Mouse (Mus musculus) adrenal gland (tissue): ENCODE measurements around the gene Gbgt1.

Source experiments
- intact Hi-C: fragments of 180-260 bp; cut with DNase I; formaldehyde crosslinking; loops from one replicate; pipeline ENCODE4 v1.15.1; 2025

The Gbgt1 gene

DNA sequence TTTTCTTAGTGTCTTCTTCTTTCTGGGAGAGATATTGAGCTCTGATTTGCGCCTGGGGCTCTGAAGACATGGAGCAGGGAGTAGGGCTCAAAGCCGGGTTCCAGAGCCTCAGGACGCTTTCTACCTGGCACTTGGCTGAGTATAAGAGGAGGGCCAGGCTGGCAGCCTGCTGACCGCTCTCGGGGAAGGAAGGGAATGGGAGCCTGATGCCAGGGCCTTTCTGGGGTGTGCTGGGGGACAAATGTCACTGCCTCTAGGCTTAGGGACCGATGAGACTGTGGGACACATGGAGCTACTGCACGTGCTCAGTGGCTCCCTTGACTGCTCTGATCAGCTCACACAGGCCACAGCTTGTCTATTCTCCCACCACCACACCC is 31.7 kb downstream of the Gbgt1 start:
- intact Hi-C loops, result no loop called here

DNA sequence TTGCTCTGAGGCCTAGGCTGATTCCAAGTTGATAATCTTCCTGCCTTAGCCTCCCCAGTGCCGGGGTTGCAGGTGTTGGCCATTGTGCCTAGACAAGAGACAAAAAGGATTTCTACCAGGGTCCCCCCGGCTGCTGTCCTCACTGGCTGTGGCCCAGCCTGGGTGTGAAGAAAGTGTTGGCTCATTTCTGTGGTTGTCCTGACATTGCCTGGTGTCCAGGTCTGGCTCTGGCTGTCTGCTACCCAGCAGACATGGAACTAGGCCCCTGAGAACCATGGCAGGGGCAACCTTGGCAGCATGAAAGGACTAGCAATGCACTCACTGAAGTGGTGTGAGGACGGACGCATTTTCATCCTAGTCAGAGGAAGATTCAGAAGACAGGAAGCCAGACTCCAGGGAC is 33.2 kb downstream of the Gbgt1 start:
- intact Hi-C loops, result no loop called here

DNA sequence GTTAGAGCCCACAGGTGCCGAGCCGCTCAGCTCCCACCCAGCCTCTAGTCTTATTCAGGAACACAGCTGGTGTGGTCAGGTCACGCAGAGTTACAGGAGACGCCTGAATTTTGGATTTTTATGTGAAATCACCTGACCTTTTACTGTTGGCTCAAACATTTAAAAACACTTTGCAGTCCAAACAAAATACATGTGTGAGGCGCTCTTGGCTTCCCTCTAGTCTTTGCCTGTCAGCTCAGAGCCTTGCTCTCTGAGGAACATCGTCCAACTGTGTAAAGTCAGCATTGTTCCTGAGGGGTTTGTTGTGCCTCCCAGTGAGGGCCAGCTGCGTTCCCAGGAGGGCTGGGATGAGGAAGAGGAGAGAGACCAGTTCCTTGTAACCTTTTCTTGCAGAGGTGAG is 33.6 kb downstream of the Gbgt1 start:
- intact Hi-C loops, result no loop called here

DNA sequence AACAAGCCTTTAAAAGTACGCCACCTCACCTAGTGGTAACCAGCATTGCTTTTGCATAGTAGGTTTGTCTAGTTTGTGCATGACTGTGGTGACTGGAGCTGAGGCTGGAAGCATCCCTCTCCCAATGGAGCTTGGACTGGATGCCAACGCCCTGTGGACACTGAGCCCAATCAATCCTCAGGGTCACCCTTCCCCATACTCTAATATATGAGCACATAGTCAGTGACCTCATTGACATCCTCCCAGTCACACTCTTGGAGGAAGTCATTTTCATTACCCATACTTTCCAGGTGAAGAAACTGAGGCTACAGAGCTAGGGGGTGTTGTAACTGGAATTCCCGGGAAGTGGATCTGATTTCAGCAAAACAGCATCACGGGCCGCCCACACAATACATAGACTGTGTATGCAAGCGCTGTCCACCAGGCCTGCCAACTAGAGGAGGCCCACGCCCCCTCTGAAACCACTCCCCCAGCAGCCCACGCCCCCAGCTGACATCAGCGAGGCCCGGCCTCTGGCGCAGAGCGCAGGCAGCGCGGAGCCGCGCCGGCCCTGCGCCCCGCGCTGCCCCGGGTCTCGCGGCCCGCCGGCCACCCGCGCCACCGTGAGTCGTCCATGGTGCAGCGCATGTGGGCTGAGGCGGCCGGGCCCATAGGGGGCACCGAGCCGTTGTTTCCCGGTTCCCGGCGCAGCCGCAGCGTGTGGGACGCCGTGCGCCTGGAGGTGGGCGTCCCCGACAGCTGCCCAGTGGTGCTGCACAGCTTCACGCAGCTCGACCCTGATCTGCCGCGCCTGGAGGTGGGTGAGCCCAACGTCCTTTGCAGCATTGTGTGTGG is 36.5 kb downstream of the Gbgt1 start:
- intact Hi-C loops, result no loop called here

DNA sequence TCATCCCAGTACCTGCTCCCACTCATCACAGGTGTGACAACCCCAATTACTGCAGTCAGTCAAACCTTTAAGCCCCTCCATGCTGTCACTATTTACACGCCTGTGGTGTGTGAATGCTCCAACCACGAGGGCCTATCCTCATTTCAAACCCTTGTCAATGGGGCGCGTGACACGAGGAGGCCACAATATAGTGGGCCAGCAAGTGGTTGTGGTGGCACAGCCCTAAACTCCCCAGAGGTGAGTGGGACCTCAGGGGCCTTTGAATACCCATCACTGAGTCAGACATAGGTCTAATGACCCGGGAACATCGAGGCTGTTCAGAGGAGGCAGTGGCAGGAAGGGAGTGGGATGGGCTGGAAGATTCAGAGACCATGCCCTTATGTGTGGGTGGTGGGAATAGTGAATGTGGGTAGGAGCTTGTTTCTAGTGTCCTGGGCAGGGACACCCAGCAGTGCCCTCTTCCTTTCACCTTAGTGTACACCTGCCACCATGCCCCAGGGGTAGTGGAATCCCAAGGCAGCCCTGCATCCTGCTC is 37.3 kb downstream of the Gbgt1 start:
- intact Hi-C loops, result no loop called here

DNA sequence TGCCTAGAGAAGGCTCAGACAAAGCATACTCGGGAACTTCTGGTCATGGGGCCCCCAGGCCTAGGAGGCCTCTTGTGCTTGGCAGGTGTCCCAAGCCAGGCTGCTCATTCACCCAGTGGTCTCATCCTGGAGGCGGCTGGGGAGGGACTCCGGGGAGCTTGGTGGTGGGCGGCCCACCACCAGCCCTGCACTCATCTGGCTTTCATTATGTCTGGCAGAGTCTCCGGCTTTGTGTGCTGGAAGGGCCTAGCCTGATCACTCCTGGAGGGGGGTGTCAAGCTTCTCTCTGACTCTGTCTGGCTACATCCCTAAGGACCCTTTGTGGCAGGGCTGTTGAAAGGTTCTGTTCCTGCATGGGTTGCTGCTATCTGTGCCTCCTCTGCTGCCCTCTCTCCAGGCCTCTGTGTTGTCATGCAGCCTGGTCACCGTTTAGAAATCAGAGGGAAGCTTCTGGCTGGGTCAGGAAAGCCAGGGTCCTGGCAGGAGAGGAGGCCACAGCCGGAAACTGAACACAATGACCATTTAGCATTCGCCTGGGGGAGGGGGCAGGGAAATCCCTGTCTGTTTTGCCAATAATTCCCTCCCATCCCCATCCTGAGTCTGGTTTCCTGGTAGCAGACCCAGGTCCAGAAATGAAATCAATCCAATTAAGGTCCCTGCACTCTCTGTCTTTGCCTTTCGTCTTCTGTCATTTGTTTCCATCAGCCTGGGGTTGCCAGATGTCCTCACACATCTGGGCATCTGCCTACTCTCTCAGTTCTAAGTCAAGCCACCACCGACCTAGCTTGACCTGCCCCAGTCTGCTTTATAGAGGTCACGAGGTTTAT is 38.0 kb downstream of the Gbgt1 start:
- intact Hi-C loops, result no loop called here

DNA sequence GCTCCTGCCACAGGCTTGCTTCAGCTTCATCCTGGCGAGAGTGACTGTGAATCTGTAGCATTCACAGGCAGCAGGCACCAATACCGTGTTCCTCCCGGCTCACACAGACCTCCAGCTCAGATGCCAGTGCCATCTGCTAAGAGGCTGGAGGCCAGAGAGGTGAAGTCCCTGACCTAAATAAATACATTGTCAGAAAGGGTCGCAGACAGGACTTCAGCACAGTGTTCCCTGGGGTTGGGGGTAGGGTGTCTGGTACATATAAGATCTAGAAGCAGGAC is 38.5 kb downstream of the Gbgt1 start:
- intact Hi-C loops, result no loop called here

DNA sequence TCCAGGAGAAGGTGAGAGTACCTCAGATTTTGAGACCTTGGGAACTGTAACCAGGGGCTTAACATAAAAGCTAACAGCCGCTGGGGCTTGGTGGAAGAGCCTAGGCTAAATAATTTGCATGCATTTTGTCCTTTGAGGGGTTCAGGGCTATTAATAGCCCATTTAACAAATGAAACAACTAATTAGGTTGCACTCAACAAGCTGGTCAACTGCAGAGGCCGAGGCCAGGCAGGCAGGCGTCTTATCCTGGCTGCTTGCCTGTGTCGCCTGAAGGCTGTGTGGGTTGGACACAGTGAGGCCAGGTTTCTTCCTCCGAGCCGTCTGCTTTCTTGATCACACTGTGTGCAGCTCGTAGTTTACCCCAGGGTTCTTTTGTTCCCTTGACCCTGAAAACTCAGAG is 39.0 kb downstream of the Gbgt1 start:
- intact Hi-C loops, result no loop called here

DNA sequence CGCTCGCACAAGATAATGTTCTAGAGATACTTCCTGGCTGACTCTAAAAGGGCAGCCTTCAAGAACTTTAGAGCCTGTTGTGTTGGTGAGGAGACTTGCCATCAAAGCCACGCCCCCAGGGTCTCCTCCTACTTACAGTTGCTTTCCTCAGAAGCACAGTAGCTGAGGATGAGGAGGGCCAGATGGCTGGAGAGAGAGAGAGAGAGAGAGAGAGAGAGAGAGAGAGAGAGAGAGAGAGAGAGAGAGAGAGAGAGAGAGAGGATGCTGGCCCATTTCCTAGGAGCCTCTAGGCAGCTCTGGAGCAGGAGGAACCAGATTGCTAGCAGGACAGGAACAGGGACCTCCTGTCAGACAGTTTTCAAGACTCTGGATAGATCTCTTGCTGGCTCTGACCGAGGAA is 39.5 kb downstream of the Gbgt1 start:
- intact Hi-C loops, result no loop called here

DNA sequence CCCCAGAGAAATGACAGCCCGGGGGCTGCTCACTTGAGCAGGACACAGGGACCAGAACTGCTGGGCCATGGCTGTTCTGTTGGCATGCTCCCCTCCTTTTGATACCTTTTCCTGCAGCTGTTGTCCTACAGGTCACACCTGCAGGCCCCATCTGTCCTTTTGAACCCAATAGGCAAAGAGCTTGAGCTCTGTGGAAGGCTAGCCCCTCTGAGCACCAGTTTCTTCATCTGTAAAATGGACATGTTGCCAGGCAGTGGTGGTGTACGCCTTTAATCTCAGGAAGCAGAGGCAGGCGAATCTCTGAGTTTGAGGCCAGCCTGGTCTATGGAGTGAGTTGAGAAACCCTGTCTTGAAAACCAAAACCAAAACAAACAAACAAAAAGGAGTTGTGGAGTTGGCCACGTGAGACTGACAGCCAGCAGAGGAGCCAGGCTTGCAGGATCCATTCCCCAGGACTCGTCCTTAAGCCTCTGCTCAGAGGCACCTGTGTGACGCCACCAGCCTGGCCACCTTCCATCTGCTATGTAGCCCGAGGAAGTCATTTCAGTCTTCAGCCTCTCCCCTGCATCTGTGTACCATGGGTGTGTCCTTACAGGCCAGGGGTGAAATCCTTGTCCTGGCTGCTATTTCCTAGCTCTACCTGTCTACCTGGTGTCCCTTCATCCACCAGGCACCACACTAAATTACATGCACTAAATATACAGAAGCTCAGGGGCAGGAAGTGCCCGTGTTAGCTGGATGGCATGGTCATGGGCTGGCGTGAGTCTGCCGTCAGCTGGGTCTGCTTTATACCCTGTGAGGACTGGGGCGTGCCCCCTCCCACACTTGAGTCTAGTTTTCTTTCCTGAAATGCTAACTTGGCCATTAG is 40.3 kb downstream of the Gbgt1 start:
- intact Hi-C loops, result no loop called here

DNA sequence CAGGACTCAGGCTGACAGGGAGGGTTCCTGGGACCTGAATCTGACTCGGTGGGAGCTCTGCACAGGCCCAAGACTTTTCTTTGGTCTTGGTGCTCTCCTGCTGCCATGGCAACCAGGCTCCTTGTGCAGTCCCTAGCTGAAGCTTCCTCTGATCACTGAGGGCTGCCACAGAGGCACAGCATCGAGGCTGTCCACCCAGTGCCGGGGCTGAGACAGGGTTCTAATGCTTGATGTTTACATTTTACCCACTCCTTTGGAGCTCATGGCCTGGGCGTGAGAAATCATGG is 40.9 kb downstream of the Gbgt1 start:
- intact Hi-C loops, result no loop called here

DNA sequence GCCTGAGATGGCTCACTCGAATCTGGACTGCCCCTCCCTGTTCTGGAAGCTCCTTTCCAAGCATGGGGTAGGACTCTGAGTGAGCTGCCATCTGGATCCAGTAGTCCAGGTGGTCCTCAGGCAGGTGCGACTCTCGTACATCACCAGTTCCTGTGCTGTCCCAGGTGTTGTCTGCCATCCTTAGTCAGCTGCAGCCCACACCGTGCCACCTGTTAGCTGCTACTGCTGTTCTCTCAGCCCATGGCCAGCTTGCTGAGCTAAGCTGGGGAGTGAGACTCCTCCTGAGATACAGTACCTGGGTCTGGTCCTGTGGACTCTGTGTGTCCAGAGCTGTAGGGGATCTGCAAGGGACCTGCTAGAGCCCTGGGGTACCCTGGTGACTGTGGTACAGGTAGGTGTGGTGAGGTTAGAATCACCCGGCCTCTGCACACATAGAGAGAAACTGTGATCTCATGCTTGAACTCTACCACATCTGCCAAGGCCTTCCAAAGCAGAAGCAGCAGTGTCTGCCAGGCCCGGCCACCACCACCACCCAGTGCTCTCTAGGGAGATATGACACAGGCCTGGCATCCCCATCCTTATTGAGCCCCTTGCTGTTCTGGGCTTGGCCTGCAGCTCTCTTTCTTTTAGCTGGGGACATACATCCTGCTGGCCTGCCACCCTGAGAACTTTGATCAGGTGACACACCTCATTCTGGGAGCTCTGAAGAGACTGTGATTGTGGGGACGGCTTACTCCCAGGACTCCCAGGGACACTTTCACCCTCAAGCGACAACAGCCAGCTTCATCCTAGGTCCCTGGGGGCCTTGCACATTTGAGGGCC is 41.5 kb downstream of the Gbgt1 start:
- intact Hi-C loops, result no loop called here

DNA sequence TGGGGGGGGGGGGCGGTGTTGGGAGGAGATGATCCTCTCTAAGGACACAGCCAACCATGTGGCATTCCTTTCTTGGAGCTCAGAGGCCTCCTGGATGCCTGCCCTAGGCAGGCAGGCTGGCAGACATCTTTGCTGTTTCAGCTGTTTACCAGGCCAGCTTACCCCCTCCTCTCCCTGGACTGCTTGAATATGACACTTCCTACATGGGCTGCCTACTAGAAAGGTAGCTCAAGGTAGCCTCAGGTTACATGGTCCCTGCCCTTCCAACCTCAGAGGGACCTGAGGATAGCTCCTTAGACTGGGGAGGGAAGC is 42.1 kb downstream of the Gbgt1 start:
- intact Hi-C loops, result no loop called here

DNA sequence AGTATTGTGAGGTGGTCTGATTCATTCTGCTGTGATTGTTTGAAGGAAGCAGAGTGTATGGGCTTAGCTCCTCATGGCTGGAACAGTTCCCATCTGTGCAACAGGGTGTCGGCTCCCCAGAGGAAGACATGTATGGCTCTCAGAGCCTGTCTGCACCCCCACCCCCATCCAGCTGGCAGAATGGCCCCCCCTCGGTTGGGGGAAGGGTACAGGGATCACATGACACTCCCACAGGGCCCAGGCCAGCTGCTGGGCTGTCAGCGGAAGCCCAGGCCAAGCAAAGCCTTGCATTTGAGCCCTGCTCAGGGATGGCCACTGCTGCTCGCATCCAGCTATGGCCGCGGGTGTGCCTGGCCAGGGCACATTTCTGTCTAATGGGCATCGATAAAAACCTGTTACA is 42.5 kb downstream of the Gbgt1 start:
- intact Hi-C loops, result no loop called here

DNA sequence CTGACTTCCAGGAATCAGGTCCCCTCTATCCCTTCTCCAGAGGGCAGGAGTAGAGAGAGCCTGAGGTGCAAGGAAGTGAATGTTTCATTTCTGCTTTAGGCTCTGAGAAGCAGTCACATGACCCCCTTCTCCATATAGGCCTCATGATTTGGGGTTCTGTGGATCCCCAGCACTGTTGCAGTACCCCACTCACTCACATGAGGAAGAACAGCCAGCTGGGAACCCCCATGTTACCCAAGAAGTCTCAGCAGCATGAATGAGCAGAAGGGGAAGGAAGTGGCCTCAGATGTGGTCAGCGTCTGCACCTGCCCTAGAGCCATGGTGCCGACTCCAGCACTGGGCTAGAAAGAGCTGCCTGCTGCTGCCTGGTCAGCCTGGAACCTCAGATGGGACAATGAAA is 43.3 kb downstream of the Gbgt1 start:
- intact Hi-C loops, result no loop called here

DNA sequence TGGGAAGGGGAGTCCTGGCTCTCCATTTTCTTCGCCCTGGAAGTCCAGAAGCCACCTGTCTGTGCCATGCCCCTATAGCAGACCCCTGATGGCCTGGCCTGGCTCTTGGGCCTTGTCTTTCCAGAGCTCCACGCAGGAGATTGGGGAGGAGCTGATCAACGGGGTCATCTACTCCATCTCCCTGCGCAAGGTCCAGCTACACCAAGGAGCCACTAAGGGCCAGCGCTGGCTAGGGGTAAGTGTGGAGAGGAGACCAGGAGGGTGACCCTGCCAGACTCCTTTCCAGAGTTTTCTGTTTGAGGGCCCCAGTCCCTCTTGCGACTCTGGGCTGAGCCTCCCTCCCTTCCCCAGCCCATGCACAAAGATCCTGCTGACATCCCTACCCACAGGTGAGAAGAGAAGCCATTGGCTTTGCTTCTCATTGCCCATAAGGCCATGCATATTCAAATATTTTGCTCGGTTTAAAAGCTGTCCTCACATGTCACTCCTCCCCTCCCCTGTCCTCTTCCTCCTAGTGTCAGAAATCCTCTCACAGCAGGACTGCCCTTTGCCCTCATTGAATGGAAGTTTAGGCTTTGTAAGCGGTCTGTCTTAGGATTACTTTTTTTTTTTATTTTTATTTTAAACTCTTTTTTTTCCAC is 44.0 kb downstream of the Gbgt1 start:
- intact Hi-C loops, result no loop called here

DNA sequence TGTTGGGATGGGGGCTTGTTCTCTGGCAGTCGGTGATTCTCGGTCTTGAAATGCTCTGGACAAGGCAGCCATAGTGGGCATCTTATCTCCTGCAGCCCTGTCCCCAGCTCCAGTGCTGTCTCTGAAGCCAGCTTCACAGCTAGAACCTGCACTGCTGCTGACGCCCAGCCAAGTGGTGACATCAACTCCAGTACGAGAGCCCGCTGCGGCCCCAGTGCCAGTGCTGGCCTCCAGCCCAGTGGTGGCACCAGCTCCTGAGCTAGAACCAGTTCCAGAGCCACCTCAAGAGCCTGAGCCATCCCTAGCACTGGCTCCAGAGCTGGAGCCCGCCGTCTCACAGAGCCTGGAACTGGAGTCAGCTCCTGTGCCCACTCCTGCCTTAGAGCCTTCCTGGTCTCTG is 47.2 kb downstream of the Gbgt1 start:
- intact Hi-C loops, result no loop called here

DNA sequence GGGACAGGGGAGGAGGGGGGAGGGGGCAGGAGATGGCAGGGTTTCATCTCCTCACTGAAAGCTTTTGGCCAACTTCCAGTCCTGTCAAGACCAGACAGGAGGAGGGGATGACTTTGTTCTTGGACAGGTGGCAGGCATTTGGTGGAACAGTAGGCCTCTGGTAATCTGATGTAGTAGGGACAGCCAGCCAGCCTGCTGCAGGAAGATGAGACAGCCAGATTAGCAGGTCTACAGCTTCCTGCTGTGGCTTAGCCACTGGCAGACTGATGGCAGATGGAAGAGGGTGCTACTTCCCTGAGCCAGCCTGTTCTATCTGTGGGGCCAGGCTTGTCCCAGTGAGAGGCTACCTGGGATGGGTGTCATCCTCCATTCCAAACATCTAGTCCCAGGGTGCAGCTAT is 49.3 kb downstream of the Gbgt1 start:
- intact Hi-C loops, result no loop called here

DNA sequence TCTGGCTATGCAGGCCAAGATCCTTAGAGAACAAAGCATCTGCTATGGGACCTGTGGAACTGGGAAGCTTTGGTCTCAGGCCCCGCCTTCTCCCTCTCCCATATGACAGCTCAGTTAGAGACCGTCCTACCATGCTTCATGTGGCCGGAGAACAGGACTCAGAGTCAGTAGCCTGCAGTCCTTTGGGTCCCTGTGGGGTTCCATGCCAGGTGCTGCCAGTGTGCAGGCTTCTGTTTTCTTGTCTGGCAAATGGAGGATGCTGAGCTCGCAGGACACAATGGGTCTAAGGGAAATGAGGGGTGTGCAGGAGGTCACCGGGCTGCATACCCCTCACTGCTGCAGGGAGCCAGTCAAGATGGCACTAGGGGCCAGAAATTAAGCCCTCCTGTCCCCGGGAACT is 49.9 kb downstream of the Gbgt1 start:
- intact Hi-C loops, result no loop called here

DNA sequence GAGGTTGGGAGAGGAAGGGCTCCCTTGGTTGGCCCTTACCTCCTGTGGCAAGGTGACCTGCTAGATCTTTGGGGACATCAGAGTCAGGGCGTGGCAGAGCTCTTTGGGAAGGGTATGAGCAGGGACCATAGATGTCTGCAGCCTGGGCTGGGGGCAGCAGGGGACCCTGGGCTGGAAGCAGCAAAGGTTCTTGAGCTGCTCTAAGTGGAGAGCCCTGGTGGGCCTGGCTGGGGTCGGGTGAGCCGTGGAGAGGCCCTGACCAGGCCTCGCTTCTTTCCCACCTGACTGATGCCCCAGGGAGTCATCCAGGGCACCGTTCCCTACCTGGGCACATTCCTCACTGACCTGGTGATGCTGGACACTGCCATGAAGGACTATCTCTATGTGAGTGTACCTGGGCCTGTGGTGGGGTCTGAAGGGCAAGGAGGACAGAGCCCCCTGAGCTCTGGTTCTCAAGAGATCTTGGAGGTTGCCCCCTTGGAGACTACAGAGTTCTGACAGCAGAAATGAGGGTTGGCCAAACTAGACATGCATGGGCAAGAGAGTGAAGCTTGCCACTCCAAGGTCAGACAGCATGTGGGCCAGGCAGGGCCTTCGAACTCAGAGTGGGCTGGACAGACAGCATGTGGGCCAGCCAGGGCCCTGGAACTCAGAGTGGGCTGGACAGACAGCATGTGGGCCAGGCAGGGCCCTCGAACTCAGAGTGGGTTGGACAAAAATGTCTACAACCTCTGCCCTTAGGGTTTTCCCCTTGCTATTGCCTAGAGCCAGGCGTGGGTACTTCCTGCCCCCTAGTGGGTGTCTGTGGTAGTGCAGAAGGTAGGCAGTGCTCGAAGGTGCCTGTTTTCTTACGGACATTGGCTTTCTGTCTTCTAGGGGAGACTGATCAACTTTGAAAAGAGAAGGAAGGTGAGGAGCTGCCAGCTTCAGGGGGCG is 50.8 kb downstream of the Gbgt1 start:
- intact Hi-C loops, result loop anchor here (1.0 kb wide), 1 partner anchor 31 kb away; no protein-coding TSS in a partner anchor
